Mouse (Mus musculus): ENCODE measurements around the gene Xrcc1.
"Not testable (repeated sequence)": the region's sequence is repeated elsewhere in the genome, so short reads cannot be mapped to it uniquely, and the experiment has no call there.

The Xrcc1 gene

GRCm38 (mm10) chr7:24546068-24546614 lies at the start of gene Xrcc1, which contains the start of gene Pinlyp:
Gene Xrcc1 (plus strand): TSS chr7:24546289.
Gene Pinlyp (minus strand): TSS chr7:24546118.
- no peak for DNase-seq (ENCODE audit: low spot score)

GRCm38 (mm10) chr7:24499856-24500577 lies 46.1 kb upstream of the Xrcc1 start:
- DNase-seq (ENCODE audit: low spot score) = peak; percentile 73

DNA sequence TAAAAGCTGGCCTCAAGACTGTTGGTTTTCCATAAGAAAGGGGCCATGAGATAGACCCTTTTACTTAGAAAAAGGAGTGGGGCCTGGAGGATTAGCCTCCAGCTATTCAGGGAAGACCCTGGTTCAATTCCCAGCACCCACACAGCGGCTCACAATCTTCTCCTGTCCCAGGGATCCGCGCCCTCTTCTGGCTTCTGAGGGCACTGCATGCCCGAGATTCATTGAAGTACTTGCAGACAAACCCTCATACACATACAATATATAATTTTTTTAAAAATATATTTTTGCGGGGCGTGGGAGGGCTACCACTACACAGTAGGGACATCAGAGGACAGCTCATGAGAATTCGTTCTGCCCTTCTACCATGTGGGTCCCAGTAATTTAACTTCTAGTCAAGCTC lies 45.2 kb upstream of the Xrcc1 start:
- peak; percentile 41 for DNase-seq (ENCODE audit: low spot score)

- no peak for DNase-seq (ENCODE audit: low spot score)
Observed at GRCm38 (mm10) chr7:24501492-24501891, 44.6 kb upstream of the Xrcc1 start.

- no peak for DNase-seq (ENCODE audit: low spot score)
Observed at GRCm38 (mm10) chr7:24504004-24504403, 42.1 kb upstream of the Xrcc1 start.

DNA sequence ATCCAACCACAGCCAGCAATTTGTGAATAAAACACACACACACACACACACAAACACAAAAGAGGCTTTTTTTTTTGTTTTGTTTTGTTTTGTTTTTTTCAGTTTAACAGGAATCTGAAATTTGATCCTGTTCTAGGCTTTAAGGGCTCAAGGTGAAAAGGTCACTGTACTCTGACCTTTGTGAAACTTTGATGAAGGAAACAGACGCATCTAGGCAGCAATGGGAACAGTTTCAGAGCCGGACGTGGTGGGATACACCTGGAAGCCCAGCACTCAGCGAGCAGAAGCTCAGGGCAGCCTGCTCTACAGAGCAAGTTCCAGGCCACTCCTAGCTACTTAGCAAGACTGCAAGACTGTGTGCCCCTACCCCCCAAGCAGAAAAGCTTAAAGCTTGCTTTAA lies 41.2 kb upstream of the Xrcc1 start:
- DNase-seq (ENCODE audit: low spot score) = peak; percentile 67

DNA sequence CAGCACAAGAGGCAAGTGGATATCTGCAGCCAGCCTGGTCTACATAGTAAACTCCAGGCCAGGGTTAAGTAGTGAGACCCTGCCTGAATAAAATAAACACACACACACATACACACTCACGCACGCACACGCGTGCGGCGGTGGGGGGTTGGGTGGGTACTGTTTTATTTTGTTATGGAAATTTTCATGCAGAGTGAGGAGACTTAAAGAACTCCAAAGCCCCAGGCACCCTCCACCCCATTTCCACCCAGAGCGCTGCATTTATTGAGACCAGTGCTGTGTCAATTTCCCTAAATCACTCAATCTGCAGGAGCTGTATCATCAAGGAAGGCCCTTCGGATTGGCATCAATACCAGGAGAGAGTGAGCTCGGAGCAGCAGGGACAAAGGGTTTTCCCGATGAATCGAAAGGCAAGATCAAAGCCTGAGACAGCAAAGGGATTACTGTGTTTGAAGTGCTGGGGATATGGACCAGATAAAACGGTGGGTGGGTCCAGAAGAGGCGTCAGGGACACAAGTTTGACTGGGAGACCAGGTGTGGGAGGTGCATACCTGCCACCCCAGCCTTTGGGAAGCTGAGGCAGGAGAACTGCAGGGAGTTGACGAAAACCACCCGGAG lies 40.5 kb upstream of the Xrcc1 start:
- DNase-seq (ENCODE audit: low spot score) = no peak

DNA sequence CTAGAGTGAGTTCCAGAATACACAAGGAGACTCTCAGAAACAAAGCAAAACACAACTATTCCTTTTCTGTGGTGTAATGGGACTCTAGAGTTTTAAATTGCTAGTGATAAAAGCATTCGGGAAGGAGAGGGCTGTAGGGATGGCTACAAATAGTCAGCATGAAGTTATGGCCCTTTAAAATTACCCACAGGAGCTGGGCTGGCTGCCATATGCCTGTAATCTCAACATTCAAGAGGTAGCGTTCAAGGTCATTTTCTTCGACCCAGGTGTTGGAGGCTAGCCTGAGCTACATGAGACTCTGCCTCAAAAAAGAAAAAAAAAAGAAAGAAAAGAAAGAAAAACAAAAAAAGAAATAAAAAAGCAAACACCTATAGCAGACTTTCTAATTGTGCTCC lies 40.0 kb upstream of the Xrcc1 start:
- DNase-seq (ENCODE audit: low spot score) = no peak

- no peak for DNase-seq (ENCODE audit: low spot score)
Observed at GRCm38 (mm10) chr7:24506476-24506837, 39.6 kb upstream of the Xrcc1 start.

DNA sequence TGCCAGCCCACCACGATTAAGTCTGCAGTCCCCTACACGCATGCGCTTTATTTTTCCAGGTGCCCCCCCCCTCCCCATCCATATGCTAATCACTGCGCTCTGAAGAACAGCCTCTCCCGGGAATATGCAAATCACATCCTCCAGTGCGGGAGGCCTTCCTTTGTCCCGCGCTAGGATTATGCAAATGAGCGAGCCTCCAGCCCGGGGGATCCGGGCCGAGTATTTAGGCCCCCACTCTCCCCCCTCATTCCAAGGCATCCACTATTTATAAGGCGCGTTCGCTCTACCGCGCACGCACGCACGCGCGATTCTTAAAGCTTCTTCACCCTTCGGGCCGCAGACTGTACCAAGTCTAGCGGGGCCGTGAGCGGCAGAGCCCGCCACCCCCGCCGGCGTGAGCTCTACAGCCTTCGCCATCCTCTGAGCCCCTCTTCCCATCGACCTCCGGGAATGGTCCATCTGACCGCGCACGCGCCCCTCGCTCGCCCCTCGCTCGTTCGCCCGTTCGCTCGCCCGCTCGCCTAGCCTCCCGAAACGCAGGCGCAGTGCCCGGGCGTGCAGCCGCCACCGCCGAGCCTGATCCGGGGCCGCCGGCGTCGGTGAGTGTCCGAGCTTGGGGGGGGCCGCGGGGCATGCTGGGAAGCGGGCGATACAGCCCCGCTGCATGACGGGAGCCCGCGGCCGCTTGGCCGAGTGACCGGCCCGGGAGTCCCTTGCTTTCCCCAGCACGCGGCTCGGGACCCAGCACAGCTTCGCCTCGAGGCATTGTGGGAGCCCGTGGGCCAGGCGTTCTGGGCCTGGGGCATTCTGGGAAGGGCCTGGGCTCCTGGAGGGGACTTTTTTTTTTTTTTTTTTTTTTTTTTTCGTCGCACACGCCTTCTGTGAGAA lies 39.0 kb upstream of the Xrcc1 start, which contains the start of gene Zfp428:
Zfp428 (plus strand) TSS at position 169 of the 888 bp plus-strand sequence.
- DNase-seq (ENCODE audit: low spot score) = peak; percentile 91

DNA sequence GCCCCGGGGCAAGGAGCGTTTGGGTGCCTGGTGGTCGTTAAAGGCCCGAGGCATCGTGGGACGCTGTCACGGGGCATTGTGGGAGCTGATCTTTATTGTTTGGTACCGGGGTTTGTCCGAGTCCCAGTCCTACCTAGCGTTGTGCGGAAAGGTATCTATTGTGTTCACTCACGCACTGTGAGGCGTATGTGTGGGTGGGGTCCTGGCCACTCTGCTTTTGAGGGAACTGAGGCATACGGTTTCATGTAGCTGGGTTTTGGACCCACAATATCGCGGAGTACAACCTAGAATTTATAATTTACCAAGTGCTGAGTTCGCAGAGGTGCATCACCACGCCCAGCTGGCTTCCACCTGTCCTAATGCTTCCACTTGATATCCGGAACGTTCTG lies 38.4 kb upstream of the Xrcc1 start:
- no peak for DNase-seq (ENCODE audit: low spot score)

DNA sequence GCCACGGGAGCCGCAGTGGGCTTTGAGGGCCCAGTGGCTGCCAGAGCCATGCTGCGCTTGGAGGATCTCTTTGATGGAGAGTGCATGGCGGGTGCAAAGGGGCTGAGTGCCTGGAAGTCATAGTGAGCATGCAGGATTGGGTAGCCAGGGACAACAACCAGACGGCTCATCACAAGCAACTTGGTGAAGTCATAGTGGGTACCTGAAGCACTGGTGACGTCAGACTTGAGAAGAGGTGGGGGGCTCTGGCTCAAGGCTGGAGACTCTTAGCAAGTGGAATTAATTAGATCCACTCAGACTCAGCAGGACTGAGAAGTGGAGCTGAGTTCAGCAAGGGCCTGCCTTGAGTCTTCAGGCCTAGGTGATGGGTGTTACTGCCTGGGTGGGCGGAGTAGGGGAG lies 33.7 kb upstream of the Xrcc1 start, which contains the start of gene AC161166.1:
AC161166.1 (minus strand) TSS at position 101 of the 400 bp plus-strand sequence.
- DNase-seq (ENCODE audit: low spot score) = no peak

GRCm38 (mm10) chr7:24516319-24516718 lies 29.8 kb upstream of the Xrcc1 start:
- peak; percentile 19 for DNase-seq (ENCODE audit: low spot score)

- no peak for DNase-seq (ENCODE audit: low spot score)
Observed at GRCm38 (mm10) chr7:24517077-24517476, 29.0 kb upstream of the Xrcc1 start.

DNA sequence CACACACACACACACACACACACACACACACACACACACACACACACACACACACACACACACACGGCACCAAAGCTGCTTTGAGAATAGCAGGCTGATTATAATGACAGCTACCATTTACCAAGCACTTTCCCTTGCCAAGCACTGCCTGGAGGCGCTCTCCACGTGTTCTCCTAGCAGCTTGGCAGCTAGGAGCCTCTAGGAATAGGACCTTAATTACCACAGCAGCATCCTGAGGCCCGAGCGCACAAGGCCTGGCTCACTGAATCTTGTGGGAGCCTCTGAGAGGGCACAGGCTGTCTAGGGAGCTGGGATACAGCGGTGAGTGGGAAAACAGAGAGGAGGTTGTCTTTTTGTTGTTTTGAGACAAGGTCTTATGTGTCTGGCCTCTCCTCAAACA lies 28.4 kb upstream of the Xrcc1 start:
- no peak for DNase-seq (ENCODE audit: low spot score)

- DNase-seq (ENCODE audit: low spot score) = no peak
Observed at GRCm38 (mm10) chr7:24519130-24519529, 27.0 kb upstream of the Xrcc1 start.

- not testable (repeated sequence) for DNase-seq (ENCODE audit: low spot score)
Observed at GRCm38 (mm10) chr7:24520054-24520453, 26.0 kb upstream of the Xrcc1 start.

DNA sequence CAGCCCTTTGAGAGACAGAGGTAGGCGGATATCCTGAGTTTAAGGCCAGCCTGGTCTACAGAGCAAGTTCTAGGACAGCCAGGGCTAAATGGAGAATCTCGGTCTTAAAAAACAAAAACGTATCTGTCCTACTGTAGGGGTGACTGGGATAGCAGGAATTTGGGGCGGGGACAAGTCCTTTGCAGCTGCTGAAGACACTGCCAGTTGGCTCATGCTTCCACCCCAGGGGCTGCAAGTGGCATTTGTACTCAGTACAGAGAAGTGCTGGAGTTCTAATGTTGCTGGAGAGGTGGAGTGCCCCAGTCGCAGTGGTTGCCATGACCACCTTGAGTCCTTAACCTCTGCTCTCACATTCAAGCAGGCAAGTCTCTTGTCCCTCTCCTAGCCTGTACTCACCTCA lies 23.3 kb upstream of the Xrcc1 start:
- DNase-seq (ENCODE audit: low spot score) = no peak

GRCm38 (mm10) chr7:24523723-24524122 lies 22.4 kb upstream of the Xrcc1 start:
- no peak for DNase-seq (ENCODE audit: low spot score)

GRCm38 (mm10) chr7:24524978-24525377 lies 21.1 kb upstream of the Xrcc1 start:
- DNase-seq (ENCODE audit: low spot score) = no peak

GRCm38 (mm10) chr7:24525686-24526420 lies 20.2 kb upstream of the Xrcc1 start:
- no peak for DNase-seq (ENCODE audit: low spot score)

DNA sequence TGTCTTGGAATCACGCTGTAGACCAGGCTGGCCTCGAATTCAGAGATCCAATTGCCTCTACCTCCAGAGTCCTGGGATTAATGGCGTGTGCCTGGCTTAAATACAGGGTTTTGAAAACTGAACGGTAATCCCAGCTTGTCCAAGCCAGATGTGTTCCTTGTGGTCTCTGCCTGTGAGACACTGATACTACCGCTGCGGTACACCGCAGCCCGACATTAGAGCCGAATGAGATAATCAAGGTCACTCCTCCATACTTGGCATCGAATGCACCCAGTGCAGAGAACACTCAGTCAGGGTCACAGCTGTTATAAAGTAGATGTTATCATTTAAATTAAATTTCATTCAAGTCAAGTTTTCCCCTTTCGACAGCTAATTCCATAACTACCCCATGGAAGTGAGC lies 17.2 kb upstream of the Xrcc1 start:
- no peak for DNase-seq (ENCODE audit: low spot score)

Data from embryo, embryonic 10 days (tissue).